Mouse (Mus musculus): ENCODE measurements around the gene Mgp.

Mgp gene

DNA sequence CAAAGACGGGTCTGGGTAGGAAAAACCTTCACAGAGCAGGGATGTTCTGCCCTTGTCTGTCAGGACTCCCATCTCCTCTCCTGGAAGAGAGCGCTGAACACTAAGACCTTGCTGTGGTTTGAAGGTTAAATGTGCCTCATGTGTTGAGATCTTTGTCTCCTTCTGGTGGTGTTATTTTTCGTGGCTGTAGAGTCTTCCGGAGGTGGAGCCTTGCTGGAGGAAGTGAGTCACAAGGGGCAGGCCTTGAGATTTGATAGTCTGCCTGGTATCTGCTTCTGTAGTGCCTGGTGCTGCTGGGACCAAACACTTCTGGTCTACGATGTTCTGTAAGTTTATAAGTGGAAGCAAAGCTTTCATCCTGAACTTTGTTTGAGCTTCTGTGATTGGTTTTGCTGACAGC, 26.7 kb downstream of the Mgp start:
- no peak for DNase-seq

DNA sequence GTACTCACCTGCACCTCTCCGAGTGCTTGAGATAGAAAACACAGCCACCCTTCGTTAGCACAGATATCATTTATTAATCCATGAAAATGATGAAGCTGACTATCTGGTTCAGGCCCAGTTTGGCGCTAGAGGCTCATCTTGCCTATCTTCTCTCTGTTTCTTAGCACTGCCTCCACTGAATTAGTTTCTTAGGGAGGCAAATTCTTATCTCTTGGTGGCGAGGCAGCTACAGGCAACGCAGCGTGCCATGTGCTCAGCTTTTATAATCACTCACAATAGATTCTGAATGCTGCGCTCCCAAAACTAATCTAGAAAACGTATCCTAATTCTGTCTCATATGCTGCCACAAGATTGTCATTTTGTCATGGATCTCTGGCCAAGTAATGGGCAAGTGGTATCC, 27.2 kb downstream of the Mgp start:
- DNase-seq, result no peak

DNA sequence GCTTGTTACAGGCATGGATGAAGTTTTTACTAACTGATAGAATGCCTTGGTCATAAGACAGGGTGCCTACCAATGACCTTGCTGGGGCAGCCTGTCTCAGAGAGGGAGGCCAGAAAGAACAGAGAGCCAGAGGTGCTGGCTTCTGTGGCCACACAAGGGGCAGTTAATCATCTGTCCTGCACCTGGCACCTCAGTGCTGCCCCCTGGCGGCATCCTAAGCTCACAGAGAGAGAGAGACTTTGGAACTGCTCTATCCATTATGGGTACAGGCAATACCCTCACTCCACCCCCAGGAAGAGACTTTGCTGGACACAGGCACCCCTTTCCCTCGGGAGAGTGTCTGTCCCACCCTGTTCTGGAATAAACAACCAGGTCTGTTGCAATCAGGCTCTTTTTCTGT, 27.8 kb downstream of the Mgp start:
- DNase-seq, result peak; percentile 76

DNA sequence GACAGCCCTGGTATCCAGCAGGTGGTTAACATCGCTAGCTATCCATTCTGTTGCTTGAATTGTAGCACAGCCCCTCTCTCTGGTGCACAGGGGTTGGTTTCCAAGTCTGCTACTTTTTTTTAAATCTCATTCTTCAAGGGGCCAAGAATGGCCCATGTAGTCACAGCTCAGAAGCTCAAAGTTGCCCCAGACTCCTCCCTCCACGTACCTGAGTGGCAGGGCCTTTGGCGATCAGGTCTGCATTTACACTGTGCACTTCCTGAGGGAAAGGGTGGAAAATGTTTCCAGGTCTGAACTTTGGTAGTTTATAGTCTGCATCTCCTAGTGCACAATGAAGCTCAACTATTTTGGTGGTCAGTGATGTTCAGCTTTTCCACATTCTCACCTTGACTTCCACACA, 28.4 kb downstream of the Mgp start:
- no peak for DNase-seq

DNA sequence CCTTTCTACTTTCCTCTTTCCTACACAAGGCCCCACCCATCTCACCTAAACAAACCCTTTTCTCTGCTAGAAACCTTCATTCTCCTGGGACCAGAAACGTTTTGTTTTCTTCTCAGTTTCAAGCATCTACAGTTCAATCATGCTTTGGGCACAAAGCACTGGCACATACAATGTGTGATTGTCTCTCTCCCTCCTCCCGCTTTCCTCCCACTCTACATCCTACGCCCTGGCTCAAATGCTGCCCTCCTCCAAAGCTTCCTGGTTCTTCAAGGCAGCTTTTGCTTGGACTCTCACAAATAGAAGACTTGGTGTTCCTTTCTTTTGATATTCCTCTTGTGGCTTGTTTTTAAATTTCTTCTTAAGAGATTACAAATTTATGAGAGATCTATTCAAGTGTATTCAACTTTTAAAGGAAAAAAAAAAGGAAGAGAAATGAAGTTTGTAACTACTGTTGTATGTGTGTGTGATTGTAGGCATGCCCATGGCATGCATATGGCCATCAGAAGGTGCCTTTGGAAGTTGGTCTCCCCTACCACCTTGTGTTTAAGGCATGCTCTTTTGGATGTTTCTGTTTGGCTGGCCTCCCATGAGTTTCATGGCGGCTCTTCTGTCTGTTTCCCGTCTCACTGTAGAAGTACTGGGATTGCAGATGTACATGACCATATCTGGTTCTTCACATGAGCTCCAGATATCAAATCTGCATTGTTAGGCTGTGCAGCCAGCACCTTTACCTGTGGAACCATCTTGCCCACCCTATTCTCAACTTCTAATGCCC, 29.7 kb downstream of the Mgp start:
- DNase-seq, result no peak

DNA sequence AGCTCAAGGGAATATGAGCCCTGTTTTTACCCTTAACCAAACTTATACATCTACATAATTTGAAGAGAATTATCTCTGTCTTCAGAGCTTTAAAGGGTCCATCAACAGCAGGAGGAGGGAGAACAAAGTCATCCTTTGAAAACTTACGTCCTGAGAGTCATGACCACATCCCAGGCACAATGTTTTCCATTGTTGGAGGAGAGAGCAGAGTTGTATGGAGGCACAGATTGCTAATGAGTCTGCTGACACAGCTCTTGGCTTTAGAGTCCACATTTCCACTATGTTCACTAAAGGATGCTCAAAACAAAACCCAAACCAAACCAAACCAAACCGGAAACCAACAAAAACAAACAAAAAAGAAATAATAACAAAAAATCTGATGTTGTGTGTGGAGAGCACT, 30.7 kb downstream of the Mgp start:
- DNase-seq, result no peak

DNA sequence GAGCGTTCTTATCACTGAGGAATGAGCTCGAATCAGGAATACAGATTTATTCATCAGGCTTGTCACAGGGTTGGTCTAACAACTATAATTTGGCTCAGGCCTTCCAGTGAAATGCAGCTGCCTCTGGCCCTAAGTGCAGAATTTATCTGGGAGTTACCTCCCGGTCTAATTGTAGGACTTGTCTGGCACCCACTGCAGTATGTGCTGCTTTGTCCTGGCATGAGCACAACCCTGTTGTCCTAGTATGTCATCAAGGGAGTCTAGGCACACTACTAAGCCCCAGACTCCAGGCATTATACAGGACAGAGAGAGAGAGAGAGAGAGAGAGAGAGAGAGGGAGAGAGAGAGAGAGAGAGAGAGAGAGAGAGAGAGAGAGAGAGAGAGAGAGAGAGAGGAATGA, 38.3 kb downstream of the Mgp start:
- DNase-seq, result no peak

DNA sequence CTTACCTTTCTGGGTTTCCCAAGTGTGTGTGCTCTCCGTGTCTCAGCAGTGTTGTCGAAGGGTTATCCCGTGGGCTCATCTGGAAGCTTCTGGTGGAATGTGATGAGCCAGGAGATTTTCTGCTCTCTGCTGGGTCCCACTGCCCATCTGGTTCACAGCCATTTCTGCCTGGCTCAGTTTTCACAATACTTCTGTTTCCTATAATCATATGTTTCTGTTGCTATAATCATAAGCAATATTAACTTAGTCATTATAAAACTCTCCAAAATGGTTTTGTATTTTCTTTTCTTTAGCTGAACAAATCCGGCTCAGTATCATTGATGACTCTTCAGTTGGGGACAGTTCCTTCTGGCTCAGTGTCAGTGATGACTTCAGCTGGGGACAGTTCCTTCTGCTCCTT, 40.3 kb downstream of the Mgp start, which contains the start of gene Smco3:
Smco3 (minus strand) TSS at position 101 of the 400 bp plus-strand sequence.
- no peak for DNase-seq

DNA sequence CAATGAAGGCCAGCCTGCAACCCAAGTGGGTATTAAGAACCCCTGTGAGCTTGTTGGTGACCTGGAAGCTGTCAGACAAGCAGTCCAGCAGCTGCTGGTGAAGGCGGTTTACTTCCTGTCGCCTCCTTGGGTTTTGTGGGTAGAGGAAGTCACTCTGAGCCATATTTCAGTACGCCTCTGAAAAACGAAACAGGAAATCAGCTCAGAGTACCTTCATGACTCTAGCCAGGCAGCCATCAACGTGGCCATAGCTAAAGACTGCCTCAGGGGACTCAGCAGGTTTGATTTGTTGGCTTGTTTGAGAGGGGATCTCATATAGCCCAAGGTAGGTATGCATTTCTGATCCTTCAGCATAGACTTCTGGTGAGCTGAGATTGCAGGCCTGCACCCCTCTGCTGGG, 43.9 kb downstream of the Mgp start:
- DNase-seq, result no peak

DNA sequence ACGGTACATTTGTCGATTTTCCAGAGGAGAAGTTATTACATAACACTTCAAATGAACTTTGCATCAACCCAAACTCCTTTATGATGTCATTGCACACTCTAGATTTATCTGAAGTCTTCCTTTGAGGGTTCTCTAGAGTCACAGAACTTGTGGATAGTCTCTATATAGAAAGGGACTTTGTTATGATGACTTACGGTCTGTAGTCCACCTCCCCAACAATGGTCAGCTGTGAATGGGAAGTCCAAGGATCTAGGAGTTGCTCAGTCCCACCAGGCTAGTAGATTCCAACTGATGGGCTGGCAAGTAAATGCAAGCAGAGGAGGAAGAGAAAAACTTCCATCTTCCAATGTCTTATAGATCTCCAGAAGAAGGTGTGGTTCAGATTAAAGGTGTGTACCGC, 46.9 kb downstream of the Mgp start:
- no peak for DNase-seq

DNA sequence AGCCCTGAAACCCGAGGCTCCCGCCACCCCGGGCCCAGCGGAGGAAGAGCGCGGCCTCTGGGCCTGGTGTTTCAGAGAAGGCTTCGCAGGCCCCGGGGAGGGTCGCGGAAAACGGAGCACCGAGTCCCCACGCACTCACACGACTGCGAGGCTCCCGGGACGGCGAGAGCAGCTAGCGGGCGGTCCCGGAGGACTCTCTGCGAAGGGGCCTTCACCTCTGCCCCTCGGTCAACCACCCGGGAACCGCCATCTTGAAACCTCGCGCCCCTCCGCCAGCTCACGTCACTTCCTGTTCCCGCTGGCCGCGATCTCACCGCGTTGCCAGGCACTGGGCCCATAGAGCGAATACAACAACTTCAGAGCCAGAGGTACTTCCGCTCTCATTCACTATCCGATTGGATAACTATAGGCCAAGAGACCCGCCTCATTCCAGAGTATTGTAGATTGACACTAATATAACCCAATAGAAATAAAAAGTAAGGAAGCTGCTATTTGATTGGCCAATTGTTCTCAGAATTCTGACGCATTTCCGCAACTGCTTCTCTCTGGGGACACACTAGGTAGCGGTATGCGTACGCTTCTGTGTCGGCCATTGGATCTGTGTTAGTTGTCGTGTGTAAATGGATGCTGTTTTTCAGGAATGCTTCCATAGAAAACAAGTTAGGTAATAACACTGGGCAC, 47.6 kb downstream of the Mgp start, which contains the start of gene Wbp11:
Wbp11 (minus strand) TSS at position 353 of the 681 bp plus-strand sequence.
- peak; percentile 97 for DNase-seq

DNA sequence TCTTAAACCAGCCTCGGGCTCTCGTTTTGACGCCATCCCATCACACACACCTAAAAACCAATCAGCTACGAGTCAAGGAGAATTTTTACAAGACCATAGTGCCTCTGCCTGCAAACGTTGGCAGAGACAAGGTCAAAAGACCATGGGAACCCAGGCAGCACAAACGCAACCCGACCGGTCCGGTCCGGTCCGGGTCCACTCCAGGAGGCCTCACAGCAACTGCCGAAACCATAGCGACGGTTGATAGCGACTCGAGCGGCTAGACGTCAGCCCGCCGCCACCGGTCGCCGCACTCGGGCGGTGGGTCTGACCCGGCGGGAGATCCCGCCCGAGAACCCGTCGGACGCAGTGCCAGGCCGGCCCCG, 48.1 kb downstream of the Mgp start, which contains the start of gene BC049715:
BC049715 (plus strand) TSS at position 111 of the 365 bp plus-strand sequence.
- no peak for DNase-seq

DNA sequence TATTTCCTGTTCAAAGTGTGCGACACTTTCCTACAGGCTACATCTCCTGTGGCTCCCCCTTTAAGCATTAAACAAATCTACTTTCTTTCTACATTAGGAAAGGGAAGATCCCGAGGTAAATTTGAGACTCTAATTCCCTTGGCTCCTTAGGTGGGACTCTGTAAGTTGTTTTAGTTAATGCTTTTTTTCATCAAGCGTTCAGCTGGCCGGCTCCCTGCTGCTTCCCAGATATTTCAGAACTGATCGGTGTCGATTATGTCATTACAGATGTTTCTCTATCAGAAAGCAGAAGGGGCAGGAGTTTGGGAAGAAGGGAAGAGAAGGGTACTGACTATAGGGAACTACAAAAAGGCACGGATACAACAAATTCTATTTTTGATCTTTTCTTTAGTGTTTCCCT, 48.5 kb downstream of the Mgp start:
- no peak for DNase-seq

DNA sequence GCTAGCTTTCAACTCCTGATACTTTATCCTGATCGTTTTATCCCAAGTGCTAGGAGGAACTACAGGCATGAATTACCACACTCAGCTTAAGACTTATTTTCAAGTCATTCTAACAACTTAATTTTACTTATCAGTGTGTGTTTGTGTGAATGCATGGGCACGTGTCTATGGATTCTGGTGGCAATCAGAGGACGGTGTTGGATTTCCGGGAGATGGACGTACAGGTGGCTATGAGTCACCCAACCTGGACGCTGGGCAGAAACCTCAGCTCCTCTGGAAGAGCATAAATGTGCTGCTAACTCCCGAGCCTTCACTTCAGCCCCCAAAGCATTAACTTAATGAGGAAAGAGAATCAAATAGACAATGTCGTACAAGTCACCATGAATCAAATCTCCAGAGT, 50.6 kb downstream of the Mgp start:
- no peak for DNase-seq

Measured in kidney, postnatal 10 days (tissue).